Mouse (Mus musculus) T-helper 17 cell (primary cell): ENCODE data around the gene Kif14.
"Not testable (repeated sequence)": the region's sequence is repeated elsewhere in the genome, so short reads cannot be mapped to it uniquely, and the experiment has no call there.

Experiments used
- in situ Hi-C, 2 experiments: fragments of 300-600 bp; cut with MboI, MseI; formaldehyde crosslinking; loops; 1 replicate in 1 of 2; 2 replicates in 1 of 2; pipeline ENCODE4 v1.15.1; 2025; ENCODE audit warnings: high pct_unique_total_duplicates in 2 of 2

The Kif14 gene

GRCm38 (mm10) chr1:136550851-136551540 lies 84.9 kb downstream of the Kif14 start:
- in situ Hi-C loops, result loop anchor here (5.0 kb wide), 2 partner anchors 191 to 201 kb away; no protein-coding TSS in a partner anchor

GRCm38 (mm10) chr1:136554686-136555085 lies 88.5 kb downstream of the Kif14 start:
- in situ Hi-C loops, result loop anchor here (5.0 kb wide), 2 partner anchors 188 to 198 kb away; no protein-coding TSS in a partner anchor

- in situ Hi-C loops, result no loop called here
Observed at GRCm38 (mm10) chr1:136555892-136556291, 89.7 kb downstream of the Kif14 start.

GRCm38 (mm10) chr1:136556643-136557042 lies 90.5 kb downstream of the Kif14 start:
- in situ Hi-C loops, result not testable (repeated sequence)

- in situ Hi-C loops, result no loop called here
Observed at GRCm38 (mm10) chr1:136557436-136557835, 91.3 kb downstream of the Kif14 start.

- in situ Hi-C loops, result no loop called here
Observed at GRCm38 (mm10) chr1:136558762-136559161, 92.6 kb downstream of the Kif14 start.

GRCm38 (mm10) chr1:136559284-136559683 lies 93.1 kb downstream of the Kif14 start:
- in situ Hi-C loops, result no loop called here

GRCm38 (mm10) chr1:136559774-136560173 lies 93.6 kb downstream of the Kif14 start:
- in situ Hi-C loops, result no loop called here

GRCm38 (mm10) chr1:136561823-136562222 lies 95.7 kb downstream of the Kif14 start:
- in situ Hi-C loops, result no loop called here

GRCm38 (mm10) chr1:136563149-136563548 lies 97.0 kb downstream of the Kif14 start:
- in situ Hi-C loops, result no loop called here

GRCm38 (mm10) chr1:136564963-136565362 lies 98.8 kb downstream of the Kif14 start:
- in situ Hi-C loops, result no loop called here

GRCm38 (mm10) chr1:136566386-136566785 lies 100.2 kb downstream of the Kif14 start:
- in situ Hi-C loops, result no loop called here

GRCm38 (mm10) chr1:136567641-136568040 lies 101.5 kb downstream of the Kif14 start:
- in situ Hi-C loops, result no loop called here

GRCm38 (mm10) chr1:136568738-136569194 lies 102.6 kb downstream of the Kif14 start:
- in situ Hi-C loops, result no loop called here

- in situ Hi-C loops, result no loop called here
Observed at GRCm38 (mm10) chr1:136569206-136569605, 103.1 kb downstream of the Kif14 start.

GRCm38 (mm10) chr1:136569626-136570297 lies 103.6 kb downstream of the Kif14 start:
- in situ Hi-C loops, result no loop called here

- in situ Hi-C loops, result no loop called here
Observed at GRCm38 (mm10) chr1:136570298-136570653, 104.1 kb downstream of the Kif14 start.

GRCm38 (mm10) chr1:136570976-136571375 lies 104.8 kb downstream of the Kif14 start:
- in situ Hi-C loops, result no loop called here

- in situ Hi-C loops, result no loop called here
Observed at GRCm38 (mm10) chr1:136571530-136571929, 105.4 kb downstream of the Kif14 start.

GRCm38 (mm10) chr1:136577890-136578663 lies 111.9 kb downstream of the Kif14 start:
- in situ Hi-C loops, result no loop called here

GRCm38 (mm10) chr1:136579360-136579759 lies 113.2 kb downstream of the Kif14 start:
- in situ Hi-C loops, result no loop called here

- in situ Hi-C loops, result no loop called here
Observed at GRCm38 (mm10) chr1:136580266-136580665, 114.1 kb downstream of the Kif14 start.
